Mouse (Mus musculus) stomach, embryonic 14.5 days (tissue): ENCODE results near the gene Hist2h3b. TPM values are rescaled to one million over a fixed set of nuclear protein-coding genes. Genes with fewer than 3 reads are reported as not detected.
"Not testable (repeated sequence)": the region's sequence is repeated elsewhere in the genome, so short reads cannot be mapped to it uniquely, and the experiment has no call there.

Source experiments
- ATAC-seq: fragments of 200-750 bp; cut with Nextera tagmentation; 2 replicates; pipeline ENCODE4 v1.8.0; 2017; ENCODE audit warnings: low read depth, moderate TSS enrichment; ENCODE audit not compliant: insufficient number of reproducible peaks, insufficient read depth, low FRiP score
- H3K27ac ChIP-seq: fragments of 300-500 bp; sonication (generic); 2 replicates; pipeline ENCODE4 v1.5.1; 2014; ENCODE audit warnings: mild to moderate bottlenecking, low read length, moderate library complexity, mixed read lengths
- H3K27me3 ChIP-seq: fragments of 300-500 bp; sonication (generic); 2 replicates; pipeline ENCODE4 v1.6.1; 2014; ENCODE audit warnings: low read length, control low read depth, mixed read lengths; ENCODE audit not compliant: control insufficient read depth, insufficient read depth
- H3K36me3 ChIP-seq: fragments of 300-500 bp; sonication (generic); 2 replicates; pipeline ENCODE4 v1.6.1; 2014; ENCODE audit warnings: mild to moderate bottlenecking, control low read depth, low read length, moderate library complexity, mixed read lengths; ENCODE audit not compliant: control insufficient read depth, insufficient read depth
- H3K4me1 ChIP-seq: fragments of 300-500 bp; sonication (generic); 2 replicates; pipeline ENCODE4 v1.6.1; 2014; ENCODE audit warnings: low read length, control low read depth, mixed read lengths; ENCODE audit not compliant: control insufficient read depth, insufficient read depth
- H3K4me2 ChIP-seq: fragments of 300-500 bp; sonication (generic); replicated peaks from 2 replicates; pipeline ENCODE4 v1.6.1; 2014; ENCODE audit warnings: low read depth, low read length, control low read depth
- H3K4me3 ChIP-seq: fragments of 300-500 bp; sonication (generic); 2 replicates; pipeline ENCODE4 v1.5.1; 2014; ENCODE audit warnings: low read depth, low read length, control low read depth
- H3K9ac ChIP-seq: fragments of 300-500 bp; sonication (generic); replicated peaks from 2 replicates; pipeline ENCODE4 v1.6.1; 2014; ENCODE audit warnings: low read depth, mild to moderate bottlenecking, control low read depth, low read length, moderate library complexity, mixed read lengths
- H3K9me3 ChIP-seq: fragments of 300-500 bp; sonication (generic); 2 replicates; pipeline ENCODE4 v1.6.1; 2016; ENCODE audit warnings: low read depth, low read length, control low read depth; ENCODE audit not compliant: control insufficient read depth
- WGBS: fragments of 180-500 bp; shearing (Covaris S2); extraction: QIAGEN DNeasy Blood & Tissue Kit; methylation state at CpG from one replicate; pipeline ENCODE4 v1.1.7; 2014; 5-methylcytosine and 5-hydroxymethylcytosine counted together
- polyA plus RNA-seq: library from polyadenylated mRNA; unstranded; fragments of >200 nt; fragmentation: Nextera tagmentation; extraction: Ambion mirVana; gene quantifications from 2 replicates; pipeline ENCODE4 v1.2.1, GENCODE M21; 2014

Hist2h3b gene
- polyA plus RNA-seq, 1 experiment from 2014 or later, result 80.2 TPM

- Histone ChIP-seq H3K27ac (peak overlapping the region; percentile 59; the same call in 1 of the 2 replicates), H3K27me3 (no peaks in the 10 kb centered on the region), H3K9me3 (no peaks in the 10 kb centered on the region), H3K4me3 (peak overlapping the region; percentile 32), H3K4me2 (peak overlapping the region; percentile 59), H3K4me1 (peaks cover 9% of the 10 kb centered on the region), H3K36me3 (no peaks in the 10 kb centered on the region), H3K9ac (peak overlapping the region; percentile 65; the same call in 1 of the 2 replicates)
- no peak for ATAC-seq
- 68% methylated on average over 4 of the region's 4 CpGs for WGBS
These were observed 31.6 kb upstream of the Hist2h3b start for GRCm38 (mm10) chr3:96236834-96237334.

- H3K9me3 ChIP-seq, result no peaks in the 10 kb centered on the region
- H3K27ac ChIP-seq, result peak overlapping the region; percentile 59
- H3K4me3 ChIP-seq, result peak overlapping the region; percentile 32
- H3K36me3 ChIP-seq, result no peaks in the 10 kb centered on the region
- 16% methylated on average over 7 of the region's 7 CpGs for WGBS
- no peak for ATAC-seq
- H3K4me2 ChIP-seq, result peak overlapping the region; percentile 59
- peak overlapping the region; percentile 65 for H3K9ac ChIP-seq
- no peaks in the 10 kb centered on the region for H3K27me3 ChIP-seq
- H3K4me1 ChIP-seq, result peaks cover 9% of the 10 kb centered on the region
These were observed 31.0 kb upstream of the Hist2h3b start for GRCm38 (mm10) chr3:96237335-96237903.

GRCm38 (mm10) chr3:96237904-96238511, 30.4 kb upstream of the Hist2h3b start:
- Histone ChIP-seq H3K4me1 (peaks cover 9% of the 10 kb centered on the region), H3K4me3 (peak overlapping the region; percentile 32), H3K36me3 (no peaks in the 10 kb centered on the region), H3K9me3 (no peaks in the 10 kb centered on the region), H3K27ac (peak overlapping the region; percentile 59), H3K27me3 (no peaks in the 10 kb centered on the region), H3K9ac (peak overlapping the region; percentile 65), H3K4me2 (peak overlapping the region; percentile 59)
- ATAC-seq, result no peak
- 1% methylated on average over 12 of the region's 12 CpGs for WGBS

- not testable (repeated sequence) for H3K27me3 ChIP-seq, H3K9me3 ChIP-seq, H3K36me3 ChIP-seq
- Histone ChIP-seq H3K4me2 (peak within 1 kb of the TSS; percentile 59), H3K9ac (peak within 1 kb of the TSS; percentile 65), H3K27ac (peak within 1 kb of the TSS; percentile 61), H3K4me3 (peak within 1 kb of the TSS; percentile 32), H3K4me1 (peaks cover 15% of the 10 kb centered on the region)
- WGBS, result under 1% methylated on average over 10 of the region's 68 CpGs
- peak; percentile 93 for ATAC-seq
These were observed 29.3 kb upstream of the Hist2h3b start, which contains the start of gene Hist2h3c2 for GRCm38 (mm10) chr3:96238954-96239793. TSS of gene Hist2h3c2 (minus strand) at chr3:96239127.

GRCm38 (mm10) chr3:96239949-96240798, 28.3 kb upstream of the Hist2h3b start, which contains the start of gene Hist2h2aa2:
TSS of gene Hist2h2aa2 (minus strand) at chr3:96240276.
- ATAC-seq, result peak; percentile 85
- H3K9me3 ChIP-seq, H3K36me3 ChIP-seq, H3K27me3 ChIP-seq: not testable (repeated sequence)
- peak within 1 kb of the TSS; percentile 31; the same call in 1 of the 2 replicates for H3K9ac ChIP-seq
- 5% methylated on average over 24 of the region's 85 CpGs for WGBS
- peak within 1 kb of the TSS; percentile 4; the same call in 1 of the 2 replicates for H3K4me3 ChIP-seq
- peak within 1 kb of the TSS; percentile 84 for H3K27ac ChIP-seq
- peaks cover 18% of the 10 kb centered on the region for H3K4me1 ChIP-seq
- H3K4me2 ChIP-seq, result peak within 1 kb of the TSS; percentile 30

GRCm38 (mm10) chr3:96240799-96241197, 27.7 kb upstream of the Hist2h3b start:
- Histone ChIP-seq H3K4me1 (peaks cover 18% of the 10 kb centered on the region), H3K36me3 (no peaks in the 10 kb centered on the region), H3K27ac (peak overlapping the region; percentile 84), H3K4me2 (peak overlapping the region; percentile 30), H3K9ac (peak overlapping the region; percentile 31; the same call in 1 of the 2 replicates), H3K9me3 (no peaks in the 10 kb centered on the region), H3K27me3 (no peaks in the 10 kb centered on the region), H3K4me3 (peak overlapping the region; percentile 4; the same call in 1 of the 2 replicates)
- no peak for ATAC-seq
- 77% methylated on average over 9 of the region's 9 CpGs for WGBS

GRCm38 (mm10) chr3:96243921-96244572, 24.4 kb upstream of the Hist2h3b start:
- no peak for ATAC-seq
- Histone ChIP-seq H3K4me1 (peaks cover 16% of the 10 kb centered on the region; the same call in 1 of the 2 replicates), H3K9me3 (no peaks in the 10 kb centered on the region), H3K27me3 (no peaks in the 10 kb centered on the region), H3K4me2 (peak overlapping the region; percentile 60), H3K36me3 (no peaks in the 10 kb centered on the region), H3K9ac (peak overlapping the region; percentile 78; the same call in 1 of the 2 replicates), H3K4me3 (peak overlapping the region; percentile 43; the same call in 1 of the 2 replicates), H3K27ac (peak overlapping the region; percentile 98; the same call in 1 of the 2 replicates)
- WGBS, result 71% methylated on average over 7 of the region's 7 CpGs
